Mouse (Mus musculus): ENCODE data around the gene Smndc1. TPM values are rescaled to one million over a fixed set of nuclear protein-coding genes. Genes with fewer than 3 reads are reported as not detected.
A peak's percentile ranks its signal among the peaks of the same experiment; 100 is the strongest.

Gene Smndc1
- polyA plus RNA-seq, 1 experiment: not detected

GRCm38 (mm10) chr19:53375299-53375698, 15.1 kb downstream of the Smndc1 start:
- Histone ChIP-seq H3K4me1 (ENCODE audit: control insufficient read depth, insufficient read depth, low read length) (peaks cover under 1% of the 10 kb centered on the region; the same call in 1 of the 2 replicates), H3K27ac (ENCODE audit: insufficient read depth, low read depth, low read length) (no peak overlapping the region), H3K4me3 (ENCODE audit: insufficient read depth, low read depth, low read length) (no peak overlapping the region)
- TF ChIP-seq POLR2A (IDR thresholded peaks at IDR 0.05; ENCODE audit: insufficient read depth, low read depth, low read length) (no peak), CTCF (IDR thresholded peaks at IDR 0.05; ENCODE audit: insufficient read depth, low read depth, low read length) (no peak)
- 88% methylated on average over 6 of the region's 6 CpGs for WGBS

- TF ChIP-seq POLR2A (IDR thresholded peaks at IDR 0.05; ENCODE audit: insufficient read depth, low read depth, low read length): no peak
- TF ChIP-seq CTCF (IDR thresholded peaks at IDR 0.05; ENCODE audit: insufficient read depth, low read depth, low read length): no peak
- Histone ChIP-seq H3K4me3 (ENCODE audit: insufficient read depth, low read depth, low read length) (no peak overlapping the region), H3K27ac (ENCODE audit: insufficient read depth, low read depth, low read length) (no peak overlapping the region), H3K4me1 (ENCODE audit: control insufficient read depth, insufficient read depth, low read length) (peaks cover 8% of the 10 kb centered on the region)
- whole genome bisulfite sequencing: 86% methylated on average over 2 of the region's 2 CpGs
Observed at GRCm38 (mm10) chr19:53373570-53373969, 16.8 kb downstream of the Smndc1 start.

- no peak for TF ChIP-seq POLR2A (IDR thresholded peaks at IDR 0.05; ENCODE audit: insufficient read depth, low read depth, low read length)
- TF ChIP-seq CTCF (IDR thresholded peaks at IDR 0.05; ENCODE audit: insufficient read depth, low read depth, low read length): no peak
- Histone ChIP-seq H3K27ac (ENCODE audit: insufficient read depth, low read depth, low read length) (no peak within 1 kb of the TSS), H3K4me1 (ENCODE audit: control insufficient read depth, insufficient read depth, low read length) (peaks cover 14% of the 10 kb centered on the region), H3K4me3 (ENCODE audit: insufficient read depth, low read depth, low read length) (no peak within 1 kb of the TSS)
- 85% methylated on average over 13 of the region's 13 CpGs for WGBS
Observed at GRCm38 (mm10) chr19:53371666-53372065, 18.7 kb downstream of the Smndc1 start, which contains the start of gene Gm10197. Gene Gm10197, minus strand, starts transcription at chr19:53371766.

DNA sequence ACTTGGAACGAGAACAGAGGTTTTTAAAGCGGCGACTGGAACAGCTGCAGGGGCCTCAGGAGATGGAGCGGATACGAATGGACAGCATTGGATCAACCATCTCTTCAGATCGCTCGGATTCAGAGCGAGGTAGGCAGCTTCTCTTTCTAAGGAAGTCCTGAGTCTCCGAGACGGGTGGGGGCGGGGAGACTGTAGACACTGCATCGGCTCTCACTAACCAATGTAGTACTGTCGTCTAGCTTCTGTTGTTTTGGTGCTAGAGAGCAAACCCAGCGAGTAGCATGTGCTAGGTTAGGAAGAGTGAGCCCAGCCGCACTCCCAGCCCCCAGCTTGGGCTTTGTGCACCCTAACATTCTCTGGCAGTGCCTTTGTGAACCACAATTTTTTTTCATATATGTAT, 20.1 kb downstream of the Smndc1 start:
- no peak overlapping the region for H3K4me3 ChIP-seq (ENCODE audit: insufficient read depth, low read depth, low read length)
- TF ChIP-seq CTCF (IDR thresholded peaks at IDR 0.05; ENCODE audit: insufficient read depth, low read depth, low read length) (no peak), POLR2A (IDR thresholded peaks at IDR 0.05; ENCODE audit: insufficient read depth, low read depth, low read length) (no peak)
- 73% methylated on average over 15 of the region's 15 CpGs for WGBS
- no peak overlapping the region for H3K27ac ChIP-seq (ENCODE audit: insufficient read depth, low read depth, low read length)
- peaks cover 20% of the 10 kb centered on the region for H3K4me1 ChIP-seq (ENCODE audit: control insufficient read depth, insufficient read depth, low read length)

DNA sequence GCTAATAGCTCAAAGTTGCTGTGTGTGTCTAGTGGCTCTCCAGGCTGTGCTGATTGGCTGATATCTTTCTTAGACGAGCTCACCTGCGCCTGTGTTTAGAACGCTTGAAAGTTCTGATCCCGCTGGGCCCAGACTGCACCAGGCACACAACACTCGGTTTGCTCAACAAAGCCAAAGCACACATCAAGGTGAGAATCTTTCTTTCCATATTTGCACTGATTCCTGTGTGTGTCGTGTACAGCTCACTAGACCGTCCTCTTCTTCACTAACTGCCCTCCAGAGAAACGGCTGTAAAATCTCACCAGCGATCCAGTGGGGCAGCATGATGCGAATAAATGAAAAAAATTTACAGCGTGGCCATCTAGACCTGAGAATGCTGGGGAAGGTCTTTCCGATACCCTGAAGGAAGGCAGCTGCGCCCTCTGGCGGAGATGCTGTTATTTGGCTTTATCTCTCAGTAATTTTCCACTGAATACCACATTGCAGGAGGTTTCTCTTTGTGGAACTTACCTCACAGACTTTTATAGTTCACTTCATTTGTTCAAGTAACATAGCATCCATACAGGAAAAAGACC, 20.8 kb downstream of the Smndc1 start:
- Histone ChIP-seq H3K4me1 (ENCODE audit: control insufficient read depth, insufficient read depth, low read length) (peaks cover 24% of the 10 kb centered on the region), H3K27ac (ENCODE audit: insufficient read depth, low read depth, low read length) (no peak overlapping the region), H3K4me3 (ENCODE audit: insufficient read depth, low read depth, low read length) (no peak overlapping the region)
- WGBS: 28% methylated on average over 14 of the region's 14 CpGs
- TF ChIP-seq POLR2A (IDR thresholded peaks at IDR 0.05; ENCODE audit: insufficient read depth, low read depth, low read length) (no peak), CTCF (IDR thresholded peaks at IDR 0.05; ENCODE audit: insufficient read depth, low read depth, low read length) (0 out of 2 replicates have a peak, but pooled peaks have one; percentile 29)

DNA sequence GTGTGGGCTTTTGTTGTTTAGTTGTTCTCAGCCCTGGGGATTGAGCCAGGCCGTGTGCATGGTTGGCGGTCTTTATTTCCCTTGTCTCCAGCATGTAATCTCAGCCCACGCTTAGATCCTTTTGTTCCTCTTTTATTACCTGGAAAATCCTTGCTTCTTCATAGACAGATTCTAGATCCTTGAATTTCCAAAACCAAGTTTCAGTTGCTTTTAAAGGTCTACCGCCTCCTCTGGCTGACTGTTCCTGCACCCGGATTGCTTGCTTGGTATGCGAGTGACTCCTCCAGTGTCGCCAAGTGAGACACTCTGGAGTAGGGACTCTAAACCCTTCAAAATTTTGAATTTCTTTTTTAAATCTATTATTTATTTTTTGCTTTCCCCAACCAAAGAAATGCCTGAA, 23.5 kb downstream of the Smndc1 start:
- 40% methylated on average over 7 of the region's 7 CpGs for WGBS
- peaks cover 24% of the 10 kb centered on the region for H3K4me1 ChIP-seq (ENCODE audit: control insufficient read depth, insufficient read depth, low read length)
- no peak overlapping the region for H3K4me3 ChIP-seq (ENCODE audit: insufficient read depth, low read depth, low read length)
- TF ChIP-seq POLR2A (IDR thresholded peaks at IDR 0.05; ENCODE audit: insufficient read depth, low read depth, low read length) (no peak), CTCF (IDR thresholded peaks at IDR 0.05; ENCODE audit: insufficient read depth, low read depth, low read length) (no peak)
- H3K27ac ChIP-seq (ENCODE audit: insufficient read depth, low read depth, low read length): 0 out of 2 replicates have a peak overlapping the region, but pooled peaks have one; percentile 15

GRCm38 (mm10) chr19:53366057-53366775, 24.2 kb downstream of the Smndc1 start:
- H3K27ac ChIP-seq (ENCODE audit: insufficient read depth, low read depth, low read length): peak overlapping the region; percentile 74

DNA sequence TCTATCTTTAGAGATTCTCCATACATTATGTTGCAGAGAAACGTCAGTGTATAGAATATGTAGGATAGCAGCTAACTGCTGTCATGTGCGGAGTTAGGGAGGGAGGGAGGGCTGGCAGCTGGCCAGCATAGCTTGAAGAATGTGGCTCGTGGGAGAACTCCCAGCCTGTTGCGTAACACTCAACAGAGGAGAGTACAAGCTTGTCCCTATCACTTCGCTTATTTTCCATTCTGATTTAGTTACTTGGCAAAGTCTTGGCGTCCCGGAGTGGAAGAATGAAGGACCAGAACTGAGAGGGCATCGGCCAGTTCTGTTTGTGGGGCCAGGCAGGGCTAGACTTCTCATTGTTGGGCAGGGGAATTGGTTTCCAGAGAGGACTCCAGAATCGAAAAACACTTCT, 25.4 kb downstream of the Smndc1 start:
- Histone ChIP-seq H3K27ac (ENCODE audit: insufficient read depth, low read depth, low read length) (peak overlapping the region; percentile 60; the same call in 1 of the 2 replicates), H3K4me1 (ENCODE audit: control insufficient read depth, insufficient read depth, low read length) (peaks cover 27% of the 10 kb centered on the region), H3K4me3 (ENCODE audit: insufficient read depth, low read depth, low read length) (no peak overlapping the region)
- TF ChIP-seq POLR2A (IDR thresholded peaks at IDR 0.05; ENCODE audit: insufficient read depth, low read depth, low read length) (no peak), CTCF (IDR thresholded peaks at IDR 0.05; ENCODE audit: insufficient read depth, low read depth, low read length) (no peak)
- WGBS: 6% methylated on average over 9 of the region's 9 CpGs

More at GRCm38 (mm10) chr19:53366057-53366775, 24.2 kb downstream of the Smndc1 start:
- no peak overlapping the region for H3K4me3 ChIP-seq (ENCODE audit: insufficient read depth, low read depth, low read length)
- WGBS: 60% methylated on average over 11 of the region's 11 CpGs
- peaks cover 27% of the 10 kb centered on the region for H3K4me1 ChIP-seq (ENCODE audit: control insufficient read depth, insufficient read depth, low read length)
- TF ChIP-seq POLR2A (IDR thresholded peaks at IDR 0.05; ENCODE audit: insufficient read depth, low read depth, low read length) (no peak), CTCF (IDR thresholded peaks at IDR 0.05; ENCODE audit: insufficient read depth, low read depth, low read length) (no peak)

DNA sequence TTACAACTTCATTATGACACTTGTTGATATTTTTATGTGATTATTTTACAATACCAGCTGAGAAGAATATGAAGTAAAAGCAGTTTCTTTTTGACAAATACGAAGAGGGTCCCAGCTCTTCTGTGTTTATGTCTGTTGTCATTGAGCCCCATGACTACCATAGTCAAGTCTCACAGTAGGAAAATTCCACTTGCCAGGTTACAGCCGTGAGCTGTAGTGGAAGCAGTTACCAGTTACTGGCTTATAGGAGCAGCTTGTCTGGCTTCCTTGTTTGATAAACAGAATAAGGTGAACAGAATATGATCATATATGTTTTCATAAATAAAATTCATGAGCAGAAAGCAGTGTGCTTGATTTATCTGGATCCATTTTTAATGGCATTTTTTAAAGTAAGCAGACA, 25.8 kb downstream of the Smndc1 start:
- WGBS: 48% methylated on average over 2 of the region's 2 CpGs

More for the DNA sequence above, 25.8 kb downstream of the Smndc1 start:
- H3K27ac ChIP-seq (ENCODE audit: insufficient read depth, low read depth, low read length): no peak overlapping the region
- H3K4me3 ChIP-seq (ENCODE audit: insufficient read depth, low read depth, low read length): no peak overlapping the region
- H3K4me1 ChIP-seq (ENCODE audit: control insufficient read depth, insufficient read depth, low read length): peaks cover 29% of the 10 kb centered on the region
- TF ChIP-seq CTCF (IDR thresholded peaks at IDR 0.05; ENCODE audit: insufficient read depth, low read depth, low read length): no peak
- TF ChIP-seq POLR2A (IDR thresholded peaks at IDR 0.05; ENCODE audit: insufficient read depth, low read depth, low read length): no peak

Data from olfactory bulb, adult 2 months (tissue).